In the genomic region with DNA sequence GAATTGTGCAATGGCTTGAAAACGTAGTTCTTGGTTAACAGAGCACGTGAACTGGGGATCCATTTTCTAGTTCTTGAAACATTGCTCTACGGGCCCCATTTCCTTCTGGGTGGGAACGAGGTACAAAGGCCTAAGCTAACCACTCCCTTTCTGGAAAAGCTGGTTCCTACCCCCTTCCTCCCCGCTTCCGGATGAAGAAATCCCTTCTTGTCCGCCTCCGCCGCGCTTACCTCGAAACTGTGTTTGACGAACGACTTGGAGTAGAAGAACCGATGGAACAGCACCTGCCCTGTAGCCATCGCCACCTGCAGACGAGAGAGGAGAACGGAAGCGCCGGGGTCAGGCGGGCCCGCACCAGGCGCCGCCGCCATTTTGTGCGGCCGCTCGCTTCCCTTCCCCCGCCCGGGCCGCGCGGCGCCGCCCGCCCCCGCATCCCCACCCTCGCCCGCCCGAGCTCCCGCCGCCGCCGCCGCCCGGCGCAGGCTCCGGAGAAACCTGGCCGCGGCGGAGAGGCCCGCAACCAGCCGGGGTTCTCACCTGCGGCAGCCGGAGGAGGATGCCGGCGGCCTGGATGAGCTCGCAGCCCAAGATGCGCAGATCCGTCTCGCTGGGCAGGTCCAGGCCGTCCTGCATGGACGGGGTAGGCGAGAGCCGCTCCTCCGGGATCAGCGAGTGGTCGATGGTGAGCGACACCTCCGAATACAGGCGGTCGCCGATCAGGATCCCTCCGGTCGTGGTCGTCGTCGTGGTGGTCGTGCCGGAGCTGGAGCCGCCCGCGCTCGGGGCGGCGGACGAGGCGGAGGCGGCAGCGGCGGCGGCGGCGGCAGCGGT, we compare ENCODE assay signal across 8 mouse cellular contexts. TPM values are rescaled to one million over a fixed set of nuclear protein-coding genes. Genes with fewer than 3 reads are reported as not detected.
A peak's percentile ranks its signal among the peaks of the same experiment; 100 is the strongest.
DNase-seq lines count a peak whose midpoint lies in the region; ATAC-seq and TF ChIP-seq lines count a peak whose summit lies in the region.

No protein-coding gene starts in this region.

- no peak for TF ChIP-seq POLR2A in liver, adult 2 months (IDR thresholded peaks at IDR 0.05; ENCODE audit: extremely low read depth, insufficient read depth, low read length)

- under 1% methylated on average over 91 of the region's 94 CpGs for WGBS in embryonic facial prominence, embryonic 13.5 days
- 1% methylated on average over 70 of the region's 94 CpGs for WGBS in liver, adult 2 months

- peak; percentile 86 for DNase-seq in 416B (ENCODE audit: low read depth)
- DNase-seq in adrenal gland, postnatal 14 days: peak; percentile 75
- peak; percentile 64 for DNase-seq in heart, adult 8-10 months (ENCODE audit: low spot score)
- peak; percentile 39 to 60 for DNase-seq in kidney, adult 8-10 months
- DNase-seq in liver, adult 2 months (ENCODE audit: extremely low read depth, low read depth, low spot score): peak; percentile 96
- peak; percentile 29 to 57 for DNase-seq in monocyte, adult 2 months (ENCODE audit: low read depth in 1 of 2, low spot score in 2 of 2)
- DNase-seq in spleen, postnatal 4 days (ENCODE audit: low spot score in 2 of 2): peak; percentile 71 to 87

- peaks cover 26% of the 10 kb centered on the region for H3K36me3 ChIP-seq in embryonic facial prominence, embryonic 13.5 days
- peaks cover 32% of the 10 kb centered on the region for H3K36me3 ChIP-seq in liver, adult 2 months (ENCODE audit: control insufficient read depth, insufficient read depth, low read length)

- H3K4me2 ChIP-seq in embryonic facial prominence, embryonic 13.5 days: peak overlapping the region; percentile 88

- H3K27me3 ChIP-seq in embryonic facial prominence, embryonic 13.5 days: no peaks in the 10 kb centered on the region
- H3K27me3 ChIP-seq in liver, adult 2 months (ENCODE audit: control insufficient read depth, insufficient read depth, low read length): no peaks in the 10 kb centered on the region

- peaks cover 8% of the 10 kb centered on the region; the same call in 1 of the 2 replicates for H3K79me2 ChIP-seq in liver, adult 2 months (ENCODE audit: control insufficient read depth, insufficient read depth, low read length)

- TF ChIP-seq CTCF in liver, adult 2 months (IDR thresholded peaks at IDR 0.05; ENCODE audit: low read depth, low read length): no peak

- H3K9me3 ChIP-seq in embryonic facial prominence, embryonic 13.5 days: no peaks in the 10 kb centered on the region

- H3K4me3 ChIP-seq in embryonic facial prominence, embryonic 13.5 days: peak overlapping the region; percentile 93
- H3K4me3 ChIP-seq in liver, adult 2 months (ENCODE audit: insufficient read depth, low read depth, low read length): peak overlapping the region; percentile 94

- peak overlapping the region; percentile 100 for H3K9ac ChIP-seq in embryonic facial prominence, embryonic 13.5 days
- peak overlapping the region; percentile 98 for H3K9ac ChIP-seq in liver, adult 2 months (ENCODE audit: low read depth, low read length)

- peak; percentile 80 for ATAC-seq in embryonic facial prominence, embryonic 13.5 days (ENCODE audit: insufficient number of reproducible peaks, insufficient read depth, low FRiP score, low TSS enrichment, low read depth)

- peaks cover 32% of the 10 kb centered on the region for H3K4me1 ChIP-seq in embryonic facial prominence, embryonic 13.5 days
- peaks cover 26% of the 10 kb centered on the region for H3K4me1 ChIP-seq in liver, adult 2 months (ENCODE audit: control insufficient read depth, insufficient read depth, low read length)

- peak overlapping the region; percentile 100 for H3K27ac ChIP-seq in embryonic facial prominence, embryonic 13.5 days
- H3K27ac ChIP-seq in liver, adult 2 months (replicated peaks; ENCODE audit: insufficient read depth, low read depth, low read length): peak overlapping the region; percentile 93

RNA-seq across cellular contexts. Expression of a gene that starts 0.6 kb away (rescaled TPM):
- total RNA-seq in adrenal gland, postnatal 14 days (2021): 91.4 and 116 TPM in 2 replicates
- 107 and 123 TPM in 2 replicates for polyA plus RNA-seq in embryonic facial prominence, embryonic 13.5 days (2015; fragmentation: Nextera tagmentation; extraction: Ambion mirVana)
- 10 to 100 TPM; 14.9 to 20.4 (median 16.9) TPM for total RNA-seq in heart, adult 8-10 months (2022)
- 49.5 and 55.5 TPM in 2 replicates for total RNA-seq in liver, adult 2 months (2014; rRNA removed)
- polyA plus RNA-seq in liver, adult 2 months (2012; rRNA removed): 14.0 and 20.0 TPM in 2 replicates

Comparison
In these comparisons a context has a peak if more than half of its experiments do, and no peak if none do; other contexts are left out.
1. Peak in every context shown above with its lines: DNase-seq, ATAC-seq, H3K4me3 ChIP-seq and H3K27ac ChIP-seq.
2. DNase-seq: peak in every context shown above with its lines; median percentile 96 in liver, adult 2 months; 86 in 416B; 79 in spleen, postnatal 4 days; 75 in adrenal gland, postnatal 14 days; 64 in heart, adult 8-10 months; 50 in kidney, adult 8-10 months; 43 in monocyte, adult 2 months.